Mouse (Mus musculus) G1E (cell line): ENCODE data around the gene Brd3. TPM values are rescaled to one million over a fixed set of nuclear protein-coding genes. Genes with fewer than 3 reads are reported as not detected.
"Not testable (repeated sequence)": the region's sequence is repeated elsewhere in the genome, so short reads cannot be mapped to it uniquely, and the experiment has no call there.

Experiments
- ATAC-seq: 2 replicates; pipeline ENCODE4 v1.8.0; 2016; ENCODE audit warnings: mild to moderate bottlenecking; ENCODE audit not compliant: insufficient number of reproducible peaks, poor library complexity, low FRiP score, severe bottlenecking; ENCODE audit errors: extremely low read depth
- DNase-seq: peaks from one replicate; pipeline ENCODE4 v3.0.0; 2012; ENCODE audit warnings: low spot score
- H3K27me3 ChIP-seq: 2 replicates; pipeline ENCODE4 v1.6.1; 2012; ENCODE audit warnings: mild to moderate bottlenecking, low read length, inconsistent platforms; ENCODE audit not compliant: insufficient read depth
- H3K36me3 ChIP-seq: replicated peaks from 2 replicates; pipeline ENCODE3; 2012; ENCODE audit warnings: mild to moderate bottlenecking, inconsistent platforms
- H3K4me1 ChIP-seq: 2 replicates; pipeline ENCODE4 v1.6.1; 2012; ENCODE audit warnings: low read depth, low read length, inconsistent platforms, mixed read lengths; ENCODE audit not compliant: insufficient read depth
- H3K4me3 ChIP-seq: 2 replicates; pipeline ENCODE4 v1.5.1; 2012; ENCODE audit warnings: low read depth, mild to moderate bottlenecking, inconsistent platforms, low read length, moderate library complexity, mixed read lengths
- H3K9me3 ChIP-seq: replicated peaks from 2 replicates; pipeline ENCODE4 v1.6.1; 2012; ENCODE audit warnings: inconsistent platforms
- CTCF ChIP-seq: IDR thresholded peaks from 2 replicates; pipeline ENCODE4 v1.5.1; 2012; ENCODE audit warnings: low read depth, low read length, inconsistent platforms, mixed read lengths
- GATA1 ChIP-seq: IDR thresholded peaks from 2 replicates; pipeline ENCODE4 v1.6.1; 2012; ENCODE audit warnings: borderline replicate concordance, low read length, inconsistent platforms, mixed read lengths
- GATA2 ChIP-seq: IDR thresholded peaks from 2 replicates; pipeline ENCODE4 v1.6.1; 2012; ENCODE audit warnings: low read depth, low read length, inconsistent platforms, borderline replicate concordance
- POLR2AphosphoS5 ChIP-seq: IDR thresholded peaks from 2 replicates; pipeline ENCODE4 v1.6.1; 2012; ENCODE audit warnings: low read depth, low read length, inconsistent platforms; ENCODE audit not compliant: insufficient replicate concordance
- TAL1 ChIP-seq: conservative IDR thresholded peaks from 2 replicates; pipeline ENCODE4 v1.6.1; 2012; ENCODE audit warnings: low read depth, low read length, inconsistent platforms, mixed read lengths
- polyA plus RNA-seq: library from polyadenylated mRNA; stranded (reverse); fragments of >175 nt; gene quantifications from 2 replicates; pipeline ENCODE4 v1.2.3, GENCODE M21; 2012
- total RNA-seq, 2 experiments: library from RNA; stranded (forward) in 1 of 2; stranded (reverse) in 1 of 2; fragments of 200-1000 nt in 1 of 2; fragments of >200 nt in 1 of 2; fragmentation: Nextera tagmentation in 1 of 2; gene quantifications; 2 replicates each; pipeline ENCODE4 v1.2.3; 2014 to 2017

Brd3 gene
- total and polyA plus RNA-seq, 3 experiments = 17.5 to 124 (median 75.2) TPM

DNA sequence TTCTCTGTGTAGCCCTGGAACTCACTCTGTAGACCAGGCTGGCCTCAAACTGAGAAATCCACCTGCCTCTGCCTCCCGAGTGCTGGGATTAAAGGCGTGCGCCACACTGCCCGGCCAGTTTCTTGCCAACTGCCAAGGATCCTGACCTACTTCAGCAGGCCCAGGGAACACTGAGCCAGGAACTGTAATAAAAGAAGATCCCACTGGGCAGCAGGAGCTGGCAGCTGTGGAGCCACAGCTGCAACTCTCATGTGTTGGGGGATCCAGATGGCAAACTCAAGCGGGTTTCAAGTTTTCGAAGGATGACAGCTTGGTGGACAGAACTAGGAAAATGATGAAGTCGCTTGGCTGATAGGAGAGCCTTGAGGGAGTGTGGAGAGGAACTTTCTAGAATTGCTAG is 3.2 kb upstream of the Brd3 start:
- TF ChIP-seq GATA1 (no peak), POLR2AphosphoS5 (no peak), GATA2 (no peak), CTCF (no peak), TAL1 (no peak)
- H3K4me1 ChIP-seq = peaks cover 34% of the 10 kb centered on the region

DNA sequence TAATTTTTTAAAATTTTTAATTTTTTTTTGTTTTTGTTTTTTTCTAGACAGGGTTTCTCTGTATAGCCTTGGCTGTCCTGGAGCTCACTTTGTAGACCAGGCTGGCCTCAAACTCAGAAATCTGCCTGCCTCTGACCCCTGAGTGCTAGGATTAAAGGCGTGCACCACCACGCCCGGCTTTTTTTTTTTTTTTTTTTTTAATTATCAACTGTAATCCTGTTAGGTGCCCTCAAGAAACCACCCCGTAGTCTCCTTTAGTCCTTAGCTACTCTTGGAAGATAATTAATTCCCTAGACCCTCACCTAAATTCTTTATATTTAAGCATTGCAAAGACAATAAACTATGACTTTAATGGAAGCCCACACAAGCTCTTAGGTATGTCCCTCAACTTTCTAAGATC is 804 bp downstream of the Brd3 start:
- not testable (repeated sequence) for H3K9me3 ChIP-seq, H3K4me3 ChIP-seq, ATAC-seq, DNase-seq, H3K36me3 ChIP-seq
- Histone ChIP-seq H3K27me3 (peaks cover 39% of the 10 kb centered on the region), H3K4me1 (peaks cover 10% of the 10 kb centered on the region)

More for the DNA sequence above, 3.2 kb upstream of the Brd3 start:
- H3K9me3 ChIP-seq = no peaks in the 10 kb centered on the region
- H3K27me3 ChIP-seq = peaks cover 12% of the 10 kb centered on the region; the same call in 1 of the 2 replicates
- no peak overlapping the region for H3K4me3 ChIP-seq
- DNase-seq (no peak), ATAC-seq (no peak)
- peaks cover 10% of the 10 kb centered on the region for H3K36me3 ChIP-seq

DNA sequence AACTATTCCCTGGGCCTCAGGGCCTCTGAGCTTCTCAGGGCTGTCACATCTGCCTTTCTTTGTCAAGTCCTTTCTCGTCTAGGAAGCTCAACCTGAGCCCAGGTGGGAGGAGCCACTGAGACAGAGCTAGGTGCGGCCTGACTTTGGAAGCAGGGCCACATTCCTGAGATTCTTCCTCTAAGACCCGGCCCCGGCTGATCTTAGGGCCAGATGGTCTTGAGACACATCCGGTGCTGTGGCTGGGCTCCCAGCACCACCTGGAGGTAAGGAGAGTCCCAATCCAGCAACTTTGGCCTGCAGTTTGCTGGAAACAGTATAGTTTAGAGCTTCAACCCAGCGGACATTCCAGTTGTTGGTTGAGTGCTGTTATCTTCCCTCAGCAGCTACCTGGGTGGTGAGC is 1.9 kb downstream of the Brd3 start:
- peaks cover 10% of the 10 kb centered on the region for H3K4me1 ChIP-seq

DNA sequence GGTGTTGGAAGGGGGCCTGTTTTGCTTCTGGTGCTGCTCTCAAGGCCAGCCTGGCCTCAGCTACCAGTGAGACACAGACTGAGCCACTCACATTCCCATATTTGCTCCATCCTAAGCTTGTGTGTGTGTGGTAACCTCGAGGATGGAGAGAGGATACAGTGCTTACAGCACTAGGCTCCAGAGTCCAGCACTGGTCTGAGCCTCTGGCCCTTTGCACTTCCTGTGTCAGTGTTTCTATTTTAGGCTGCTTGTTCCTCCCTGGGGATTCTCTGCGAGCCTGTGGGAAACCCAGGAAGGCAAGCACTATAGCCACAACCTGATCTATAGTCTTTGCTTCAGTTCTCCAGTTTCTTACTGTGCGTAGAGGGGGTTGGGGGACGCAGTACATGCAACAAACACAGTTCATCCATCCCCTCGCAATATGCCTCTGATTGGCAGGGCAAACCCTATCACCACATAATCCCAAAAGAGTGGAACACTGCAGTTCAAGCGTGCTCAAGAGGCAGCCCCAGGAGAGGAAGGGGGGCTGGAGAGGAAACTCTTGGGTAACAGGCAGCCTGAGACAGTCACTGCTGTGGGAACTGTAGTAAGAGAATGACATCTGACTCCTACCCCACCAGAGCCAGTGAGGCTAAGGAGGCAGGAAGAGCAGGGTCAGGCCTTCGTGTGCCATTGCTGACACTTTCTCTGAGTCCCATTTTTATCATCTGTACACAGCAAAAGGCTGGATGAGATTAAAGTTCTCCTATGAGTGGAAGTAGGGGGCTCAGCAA is 3.2 kb downstream of the Brd3 start:
- H3K9me3 ChIP-seq = no peaks in the 10 kb centered on the region
- H3K36me3 ChIP-seq = no peaks in the 10 kb centered on the region
- DNase-seq (no peak), ATAC-seq (no peak)
- peaks cover 39% of the 10 kb centered on the region for H3K27me3 ChIP-seq
- TF ChIP-seq CTCF (no peak), GATA1 (no peak)
- H3K4me3 ChIP-seq = no peak overlapping the region
- H3K4me1 ChIP-seq = peaks cover 8% of the 10 kb centered on the region

More for the DNA sequence above, 1.9 kb downstream of the Brd3 start:
- Histone ChIP-seq H3K36me3 (no peaks in the 10 kb centered on the region), H3K4me3 (no peak overlapping the region), H3K9me3 (no peaks in the 10 kb centered on the region), H3K27me3 (peaks cover 39% of the 10 kb centered on the region)
- no peak for DNase-seq
- no peak for TF ChIP-seq TAL1
- no peak for TF ChIP-seq CTCF
- TF ChIP-seq GATA1 = no peak
- no peak for TF ChIP-seq GATA2
- TF ChIP-seq POLR2AphosphoS5 = no peak
- ATAC-seq = no peak

DNA sequence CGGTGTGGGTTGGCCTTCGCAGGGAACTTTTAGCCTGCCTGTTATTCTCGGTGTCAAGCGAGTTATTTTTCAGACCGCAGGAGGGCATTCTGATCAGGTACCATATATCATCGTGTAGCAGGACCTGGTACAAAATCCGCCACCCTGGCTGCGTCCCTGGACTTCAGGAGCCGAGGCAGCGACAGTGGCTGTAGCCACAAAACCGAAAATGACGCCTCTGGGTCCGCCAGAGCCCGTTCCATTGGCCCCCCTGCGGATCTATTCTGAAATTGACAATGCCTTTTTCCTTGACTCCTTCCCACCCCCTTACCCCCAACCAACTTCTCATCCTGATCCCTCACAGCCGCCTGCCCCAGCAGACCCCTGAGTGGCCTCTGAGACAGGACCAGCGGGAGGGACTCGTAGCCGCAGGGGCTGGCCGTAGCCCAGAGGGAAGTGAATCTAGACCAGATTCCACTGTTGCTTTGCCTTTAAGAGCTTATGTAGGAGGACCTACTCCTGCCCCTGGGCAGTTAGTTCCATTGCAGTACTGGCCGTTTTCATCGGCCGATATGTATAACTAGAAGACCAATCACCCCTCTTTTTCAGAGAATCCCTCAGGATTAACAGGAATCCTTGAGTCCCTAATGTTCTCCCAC is 11.0 kb downstream of the Brd3 start:
- no peaks in the 10 kb centered on the region; the same call in 1 of the 2 replicates for H3K27me3 ChIP-seq
- peaks cover 24% of the 10 kb centered on the region for H3K9me3 ChIP-seq
- no peaks in the 10 kb centered on the region for H3K36me3 ChIP-seq
- H3K4me1 ChIP-seq = no peaks in the 10 kb centered on the region; the same call in 1 of the 2 replicates
- ATAC-seq (no peak), DNase-seq (no peak)
- no peak for TF ChIP-seq POLR2AphosphoS5
- no peak for TF ChIP-seq CTCF
- TF ChIP-seq GATA1 = no peak
- TF ChIP-seq TAL1 = no peak
- no peak for TF ChIP-seq GATA2
- H3K4me3 ChIP-seq = no peak overlapping the region

DNA sequence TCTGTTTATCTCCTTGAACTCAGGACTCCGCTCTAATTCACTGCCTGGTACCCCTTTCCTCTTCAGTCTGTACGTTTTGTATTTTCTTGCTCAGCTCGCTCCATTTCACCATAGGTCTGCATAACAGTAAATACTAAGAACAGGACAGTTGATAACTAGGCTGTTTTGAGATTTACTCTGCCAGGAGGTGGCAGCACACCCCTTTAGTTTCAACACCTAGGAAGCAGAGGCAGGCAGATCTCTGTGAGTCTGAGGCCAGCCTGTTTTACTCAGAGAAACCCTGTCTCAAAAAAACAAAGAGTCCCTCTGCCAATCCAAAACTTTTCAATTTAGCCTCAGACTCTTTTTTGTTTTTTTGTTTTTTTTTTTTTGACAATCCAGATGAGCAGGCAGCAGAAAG is 13.5 kb downstream of the Brd3 start:
- TF ChIP-seq POLR2AphosphoS5 = no peak
- TF ChIP-seq CTCF = no peak
- no peak for TF ChIP-seq GATA1
- no peak for TF ChIP-seq GATA2
- TF ChIP-seq TAL1 = no peak
- H3K4me3 ChIP-seq = no peak overlapping the region
- peaks cover 24% of the 10 kb centered on the region for H3K9me3 ChIP-seq
- H3K4me1 ChIP-seq = no peaks in the 10 kb centered on the region; the same call in none of the 2 replicates
- ATAC-seq (no peak), DNase-seq (no peak)
- no peaks in the 10 kb centered on the region for H3K36me3 ChIP-seq
- peaks cover 3% of the 10 kb centered on the region; the same call in 1 of the 2 replicates for H3K27me3 ChIP-seq
